Mouse (Mus musculus): ENCODE data around the gene Ap2s1.

The Ap2s1 gene

GRCm38 (mm10) chr7:16793010-16793725 is 55.0 kb downstream of the Ap2s1 start:
- no peak for DNase-seq (ENCODE audit: extremely low spot score)

GRCm38 (mm10) chr7:16794886-16795285 is 56.7 kb downstream of the Ap2s1 start:
- DNase-seq (ENCODE audit: extremely low spot score) = no peak

Measured in embryo, embryonic 9.5 days (tissue).